Mouse (Mus musculus) cortical plate, adult 2 months (tissue): ENCODE data around the gene Hspb3.

Source experiments
- CTCF ChIP-seq: fragments of 200-500 bp; IDR thresholded peaks from 2 replicates; pipeline ENCODE4 v1.5.1; 2011; ENCODE audit warnings: mild to moderate bottlenecking, control low read depth, low read length; ENCODE audit not compliant: insufficient read depth; ENCODE audit errors: extremely low read depth
- POLR2A ChIP-seq: fragments of 200-500 bp; IDR thresholded peaks from 2 replicates; pipeline ENCODE4 v1.6.1; 2011; ENCODE audit warnings: mild to moderate bottlenecking, low read length, control low read depth; ENCODE audit not compliant: insufficient read depth; ENCODE audit errors: extremely low read depth

DNA sequence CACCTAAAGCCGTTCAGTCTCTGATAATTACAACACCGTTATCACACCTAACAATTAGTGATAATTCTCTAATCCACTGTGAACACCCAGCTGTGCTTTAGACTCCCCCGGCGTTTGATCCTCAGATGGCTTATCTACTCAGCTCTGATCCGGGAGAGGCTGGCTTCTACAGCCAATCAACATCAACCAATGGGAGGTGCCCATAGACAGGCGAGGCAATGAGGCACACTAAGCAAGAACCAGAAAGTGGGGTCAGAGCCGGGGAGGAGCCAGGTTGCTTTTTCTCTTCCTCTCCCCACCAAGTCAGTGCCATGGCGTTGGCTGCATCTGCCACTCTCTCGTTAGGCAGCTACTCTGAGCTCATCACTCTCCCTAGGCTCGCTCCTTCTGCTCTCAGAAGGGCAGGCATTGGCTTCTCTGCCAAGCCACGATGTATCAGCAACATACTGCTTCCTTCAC, 36.0 kb upstream of the Hspb3 start:
- TF ChIP-seq POLR2A: no peak
- no peak for TF ChIP-seq CTCF
